9 mouse cellular contexts compared by ENCODE assay signal in the genomic region with DNA sequence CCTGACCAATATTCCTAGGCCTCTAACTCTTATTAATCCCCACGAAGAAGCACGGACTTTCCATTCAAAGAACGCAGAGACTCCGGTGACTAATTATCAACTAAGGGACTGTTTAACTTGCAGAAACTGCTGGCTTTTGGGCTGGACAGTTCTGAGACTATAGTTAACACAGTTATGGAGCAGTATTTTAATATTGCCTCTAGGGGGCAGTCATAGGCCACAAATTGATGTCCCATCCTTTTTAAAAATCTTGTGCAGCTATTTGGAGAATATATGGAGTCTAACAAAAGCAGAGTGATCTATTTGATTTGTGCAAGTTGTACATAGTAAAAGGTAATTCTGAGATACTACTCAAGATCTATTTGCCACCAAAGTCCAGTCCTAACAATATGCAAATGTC. TPM values are rescaled to one million over a fixed set of nuclear protein-coding genes. Genes with fewer than 3 reads are reported as not detected.
DNase-seq lines count a peak whose midpoint lies in the region; ATAC-seq and TF ChIP-seq lines count a peak whose summit lies in the region.
"Had no signal": no experiment of that assay in that cellular context is flagged by ENCODE, and none has a peak within 500 bp of the region (broad histone marks: within the 10 kb centered on the region; RNA-seq: fewer than 3 reads in every experiment).

No protein-coding gene starts in this region.

- H3K9ac ChIP-seq in limb, embryonic 14.5 days (ENCODE audit: low read depth, low read length, severe bottlenecking): no peak overlapping the region
- H3K9ac ChIP-seq: midbrain, embryonic 12.5 days had no signal

- ATAC-seq in CD4-positive, CD25-positive, alpha-beta regulatory T cell, adult 4 months: no peak
- ATAC-seq in limb, embryonic 14.5 days (ENCODE audit: low FRiP score, low read depth): no peak

- H3K27me3 ChIP-seq in limb, embryonic 14.5 days (ENCODE audit: control insufficient read depth, insufficient read depth, low read length): no peaks in the 10 kb centered on the region

- TF ChIP-seq POLR2A in limb, embryonic 14.5 days (IDR thresholded peaks at IDR 0.05; ENCODE audit: borderline replicate concordance, extremely low read depth, insufficient read depth, insufficient read length): no peak

- 23% methylated on average over 4 of the region's 4 CpGs for WGBS in limb, embryonic 14.5 days

- H3K4me1 ChIP-seq in limb, embryonic 14.5 days (ENCODE audit: control insufficient read depth, insufficient read depth, low read length): no peaks in the 10 kb centered on the region
- H3K4me1 ChIP-seq: midbrain, embryonic 12.5 days had no signal

- no peaks in the 10 kb centered on the region for H3K36me3 ChIP-seq in limb, embryonic 14.5 days (ENCODE audit: control insufficient read depth, insufficient read depth, low read length)
- H3K36me3 ChIP-seq: midbrain, embryonic 12.5 days had no signal

- no peak overlapping the region for H3K4me2 ChIP-seq in limb, embryonic 14.5 days (replicated peaks; ENCODE audit: low read depth, low read length, severe bottlenecking)
- H3K4me2 ChIP-seq: midbrain, embryonic 12.5 days had no signal

- H3K4me3 ChIP-seq in limb, embryonic 14.5 days (replicated peaks; ENCODE audit: low read length): no peak overlapping the region
- H3K4me3 ChIP-seq: midbrain, embryonic 12.5 days had no signal

- no peak overlapping the region for H3K27ac ChIP-seq in limb, embryonic 14.5 days (replicated peaks; ENCODE audit: low read depth, low read length)
- H3K27ac ChIP-seq: midbrain, embryonic 12.5 days had no signal

- peak; percentile 49 for DNase-seq in CD4-positive, CD25-positive, alpha-beta regulatory T cell, adult 2 months (ENCODE audit: low read depth, low spot score)
- peak; percentile 28 to 84 for DNase-seq in layer of hippocampus, postnatal 14 days (ENCODE audit: low spot score in 2 of 2)
- DNase-seq in layer of hippocampus, postnatal 36 days: no peak
- peak; percentile 42 for DNase-seq in MEL-GATA-1-ER (ENCODE audit: extremely low read depth, low read depth)
- peak; percentile 78 for DNase-seq in embryo, embryonic 10.5 days (ENCODE audit: low spot score)
- peak; percentile 78 for DNase-seq in limb, embryonic 14.5 days (ENCODE audit: low spot score)
- no peak for DNase-seq in testis, postnatal 14 days (ENCODE audit: low spot score)

- H3K9me3 ChIP-seq in limb, embryonic 14.5 days (ENCODE audit: control insufficient read depth, low read length): no peaks in the 10 kb centered on the region
- H3K9me3 ChIP-seq: midbrain, embryonic 12.5 days had no signal

RNA-seq across cellular contexts. Expression of a gene that starts 15.3 kb away (rescaled TPM):
- polyA plus RNA-seq in CD4-positive, CD25-positive, alpha-beta regulatory T cell, adult 4 months (2017; shearing (Covaris generic)): 100 to 1,000 TPM; 104 to 139 TPM
- 10 to 100 TPM; 17.5 to 21.5 TPM for total RNA-seq in layer of hippocampus, postnatal 14 days (2021)
- 10 to 100 TPM; 19.6 to 21.4 TPM for total RNA-seq in layer of hippocampus, postnatal 36 days (2021)
- 46.0 and 57.6 TPM in 2 replicates for polyA plus RNA-seq in limb, embryonic 14.5 days (2012; rRNA removed)
- 93.9 and 96.4 TPM in 2 replicates for polyA plus RNA-seq in limb, embryonic 14.5 days (2014; fragmentation: Nextera tagmentation; extraction: Ambion mirVana)

RNA-seq across cellular contexts. Expression of a gene that starts 28.0 kb away (rescaled TPM):
- polyA plus RNA-seq in CD4-positive, CD25-positive, alpha-beta regulatory T cell, adult 4 months (2017; shearing (Covaris generic)): not detected
- total RNA-seq in layer of hippocampus, postnatal 14 days (2021): 100 to 1,000 TPM; 331 to 338 TPM
- total RNA-seq in layer of hippocampus, postnatal 36 days (2021): 100 to 1,000 TPM; 495 to 526 TPM
- polyA plus RNA-seq in limb, embryonic 14.5 days (2012; rRNA removed): 0.12 and 0.34 TPM in 2 replicates
- polyA plus RNA-seq in limb, embryonic 14.5 days (2014; fragmentation: Nextera tagmentation; extraction: Ambion mirVana): 0.26 and 1.1 TPM in 2 replicates

RNA-seq across cellular contexts. Expression of a gene that starts 38.9 kb away (rescaled TPM):
- not detected for polyA plus RNA-seq in CD4-positive, CD25-positive, alpha-beta regulatory T cell, adult 4 months (2017; shearing (Covaris generic))
- total RNA-seq in layer of hippocampus, postnatal 14 days (2021): under 1 TPM; 0.30 to 0.38 TPM
- not detected for total RNA-seq in layer of hippocampus, postnatal 36 days (2021)
- polyA plus RNA-seq in limb, embryonic 14.5 days (2012; rRNA removed): 0.35 and 0.41 TPM in 2 replicates
- 0.33 TPM in 1 of 2 replicates, not detected in the other for polyA plus RNA-seq in limb, embryonic 14.5 days (2014; fragmentation: Nextera tagmentation; extraction: Ambion mirVana)
- polyA plus RNA-seq: midbrain, embryonic 12.5 days had no signal

RNA-seq across cellular contexts. Expression of a gene that starts 46.3 kb away (rescaled TPM):
- not detected for polyA plus RNA-seq in CD4-positive, CD25-positive, alpha-beta regulatory T cell, adult 4 months (2017; shearing (Covaris generic))
- total RNA-seq in layer of hippocampus, postnatal 14 days (2021): 1 to 10 TPM; 9.3 to 9.8 TPM
- 10 to 100 TPM; 13.4 to 14.5 TPM for total RNA-seq in layer of hippocampus, postnatal 36 days (2021)
- polyA plus RNA-seq in limb, embryonic 14.5 days (2012; rRNA removed): 0.05 TPM in 1 of 2 replicates, not detected in the other
- not detected in 2 replicates for polyA plus RNA-seq in limb, embryonic 14.5 days (2014; fragmentation: Nextera tagmentation; extraction: Ambion mirVana)
- polyA plus RNA-seq: midbrain, embryonic 12.5 days had no signal

RNA-seq across cellular contexts. Expression of a gene that starts 50.0 kb away (rescaled TPM):
- polyA plus RNA-seq in CD4-positive, CD25-positive, alpha-beta regulatory T cell, adult 4 months (2017; shearing (Covaris generic)): under 1 TPM in 1 of 2 experiments, not detected in 1; 0.28 TPM
- under 1 TPM; 0.62 to 0.86 TPM for total RNA-seq in layer of hippocampus, postnatal 14 days (2021)
- under 1 TPM in 1 of 2 experiments, not detected in 1; 0.42 TPM for total RNA-seq in layer of hippocampus, postnatal 36 days (2021)
- 1.5 and 1.9 TPM in 2 replicates for polyA plus RNA-seq in limb, embryonic 14.5 days (2012; rRNA removed)
- 0.93 and 1.3 TPM in 2 replicates for polyA plus RNA-seq in limb, embryonic 14.5 days (2014; fragmentation: Nextera tagmentation; extraction: Ambion mirVana)

Comparison
In these comparisons a context has a peak if more than half of its experiments do, and no peak if none do; other contexts are left out.
1. DNase-seq: peak in CD4-positive, CD25-positive, alpha-beta regulatory T cell, adult 2 months (single experiment), layer of hippocampus, postnatal 14 days (2 of 2), MEL-GATA-1-ER (single experiment), embryo, embryonic 10.5 days (single experiment) and limb, embryonic 14.5 days (single experiment); none in layer of hippocampus, postnatal 36 days (0 of 2) and testis, postnatal 14 days (single experiment).